25 mouse cellular contexts compared by ENCODE assay signal in genomic region chr2:118035333-118035732, GRCm38 (mm10).
"Had no signal": no experiment of that assay in that cellular context is flagged by ENCODE, and none has a peak within 500 bp of the region (broad histone marks: within the 10 kb centered on the region; RNA-seq: fewer than 3 reads in every experiment).

No protein-coding gene starts in this region.

- H3K27me3 ChIP-seq: kidney, embryonic 15.5 days; limb, embryonic 13.5 days; liver, embryonic 12.5 days; liver, embryonic 15.5 days; lung, embryonic 15.5 days; midbrain, embryonic 12.5 days; midbrain, embryonic 15.5 days; neural tube, embryonic 12.5 days; neural tube, embryonic 15.5 days; stomach, embryonic 15.5 days had no signal

- H3K36me3 ChIP-seq: kidney, embryonic 15.5 days; limb, embryonic 13.5 days; liver, embryonic 12.5 days; liver, embryonic 15.5 days; lung, embryonic 15.5 days; midbrain, embryonic 12.5 days; midbrain, embryonic 15.5 days; neural tube, embryonic 12.5 days; neural tube, embryonic 15.5 days; stomach, embryonic 15.5 days had no signal

- H3K4me3 ChIP-seq: kidney, embryonic 15.5 days; limb, embryonic 13.5 days; liver, embryonic 12.5 days; liver, embryonic 15.5 days; lung, embryonic 15.5 days; midbrain, embryonic 12.5 days; midbrain, embryonic 15.5 days; neural tube, embryonic 12.5 days; neural tube, embryonic 15.5 days; stomach, embryonic 15.5 days had no signal

- H3K4me1 ChIP-seq: liver, embryonic 12.5 days; liver, embryonic 15.5 days; midbrain, embryonic 12.5 days; midbrain, embryonic 15.5 days; neural tube, embryonic 12.5 days; neural tube, embryonic 15.5 days had no signal

- H3K9me3 ChIP-seq: kidney, embryonic 15.5 days; limb, embryonic 13.5 days; liver, embryonic 12.5 days; liver, embryonic 15.5 days; lung, embryonic 15.5 days; midbrain, embryonic 12.5 days; midbrain, embryonic 15.5 days; neural tube, embryonic 12.5 days; neural tube, embryonic 15.5 days; stomach, embryonic 15.5 days had no signal

- DNase-seq: kidney, adult 11 months; kidney, adult 8-10 months; kidney, postnatal 10 days; kidney, postnatal 4 days; left cerebral cortex, postnatal 4 days; liver; lung, adult 18-20 months; lung, postnatal 10 days; lung, postnatal 36 days; right cerebral cortex, adult 18-20 months; right cerebral cortex, postnatal 14 days; right cerebral cortex, postnatal 4 days; thymus, adult 2 months; thymus, postnatal 14 days; thymus, postnatal 4 days had no signal

- ATAC-seq: liver, embryonic 12.5 days; midbrain, embryonic 15.5 days had no signal

- H3K9ac ChIP-seq: kidney, embryonic 15.5 days; limb, embryonic 13.5 days; liver, embryonic 12.5 days; liver, embryonic 15.5 days; lung, embryonic 15.5 days; midbrain, embryonic 12.5 days; midbrain, embryonic 15.5 days; neural tube, embryonic 12.5 days; neural tube, embryonic 15.5 days; stomach, embryonic 15.5 days had no signal

- H3K27ac ChIP-seq: kidney, embryonic 15.5 days; limb, embryonic 13.5 days; liver, embryonic 12.5 days; liver, embryonic 15.5 days; lung, embryonic 15.5 days; midbrain, embryonic 12.5 days; midbrain, embryonic 15.5 days; neural tube, embryonic 12.5 days; neural tube, embryonic 15.5 days; stomach, embryonic 15.5 days had no signal
